Mouse (Mus musculus): ENCODE measurements at regions not wholly inside any gene's neighbourhood (a gene's known extent, or its start where the extent isn't known, plus 50 kb on each side); places are given as distances from the start of the nearest gene placed in this dataset.

GRCm38 (mm10) chrX:11729992-11730391 lies 402.4 kb downstream of the H2al1j start:
- TF ChIP-seq POLR2AphosphoS5 (IDR thresholded peaks at IDR 0.05; ENCODE audit: insufficient replicate concordance, low read depth, low read length) (no peak), GATA2 (IDR thresholded peaks at IDR 0.05; ENCODE audit: borderline replicate concordance, low read depth, low read length) (no peak), GATA1 (IDR thresholded peaks at IDR 0.05; ENCODE audit: borderline replicate concordance, low read length) (no peak), TAL1 (conservative IDR thresholded peaks at IDR 0.05; ENCODE audit: low read depth, low read length) (no peak), CTCF (IDR thresholded peaks at IDR 0.05; ENCODE audit: low read depth, low read length) (no peak)
- DNase-seq (ENCODE audit: low spot score), result no peak
- Histone ChIP-seq H3K36me3 (replicated peaks) (no peaks in the 10 kb centered on the region), H3K27me3 (ENCODE audit: insufficient read depth, low read length) (no peaks in the 10 kb centered on the region), H3K4me1 (ENCODE audit: insufficient read depth, low read depth, low read length) (no peaks in the 10 kb centered on the region), H3K9me3 (replicated peaks) (no peaks in the 10 kb centered on the region), H3K4me3 (ENCODE audit: low read depth, low read length) (no peak overlapping the region)
- ATAC-seq (ENCODE audit: extremely low read depth, insufficient number of reproducible peaks, low FRiP score, poor library complexity, severe bottlenecking), result no peak

GRCm38 (mm10) chrX:11732371-11732770 lies 404.7 kb downstream of the H2al1j start:
- no peak for DNase-seq (ENCODE audit: low spot score)
- no peaks in the 10 kb centered on the region for H3K4me1 ChIP-seq (ENCODE audit: insufficient read depth, low read depth, low read length)
- TF ChIP-seq GATA1 (IDR thresholded peaks at IDR 0.05; ENCODE audit: borderline replicate concordance, low read length), result no peak
- TF ChIP-seq POLR2AphosphoS5 (IDR thresholded peaks at IDR 0.05; ENCODE audit: insufficient replicate concordance, low read depth, low read length), result no peak
- TF ChIP-seq GATA2 (IDR thresholded peaks at IDR 0.05; ENCODE audit: borderline replicate concordance, low read depth, low read length), result no peak
- no peak for TF ChIP-seq CTCF (IDR thresholded peaks at IDR 0.05; ENCODE audit: low read depth, low read length)
- no peak for TF ChIP-seq TAL1 (conservative IDR thresholded peaks at IDR 0.05; ENCODE audit: low read depth, low read length)
- H3K36me3 ChIP-seq (replicated peaks), result no peaks in the 10 kb centered on the region
- H3K9me3 ChIP-seq (replicated peaks), result no peaks in the 10 kb centered on the region
- H3K27me3 ChIP-seq (ENCODE audit: insufficient read depth, low read length), result peaks cover under 1% of the 10 kb centered on the region; the same call in 1 of the 2 replicates
- no peak for ATAC-seq (ENCODE audit: extremely low read depth, insufficient number of reproducible peaks, low FRiP score, poor library complexity, severe bottlenecking)
- no peak overlapping the region for H3K4me3 ChIP-seq (ENCODE audit: low read depth, low read length)

- H3K9me3 ChIP-seq (replicated peaks), result no peaks in the 10 kb centered on the region
- peaks cover 9% of the 10 kb centered on the region for H3K27me3 ChIP-seq (ENCODE audit: insufficient read depth, low read length)
- ATAC-seq (ENCODE audit: extremely low read depth, insufficient number of reproducible peaks, low FRiP score, poor library complexity, severe bottlenecking) (no peak), DNase-seq (ENCODE audit: low spot score) (no peak)
- H3K4me3 ChIP-seq (ENCODE audit: low read depth, low read length), result no peak overlapping the region
- H3K4me1 ChIP-seq (ENCODE audit: insufficient read depth, low read depth, low read length), result no peaks in the 10 kb centered on the region
- H3K36me3 ChIP-seq (replicated peaks), result no peaks in the 10 kb centered on the region
- TF ChIP-seq GATA1 (IDR thresholded peaks at IDR 0.05; ENCODE audit: borderline replicate concordance, low read length), result no peak
- no peak for TF ChIP-seq TAL1 (conservative IDR thresholded peaks at IDR 0.05; ENCODE audit: low read depth, low read length)
- TF ChIP-seq GATA2 (IDR thresholded peaks at IDR 0.05; ENCODE audit: borderline replicate concordance, low read depth, low read length), result no peak
- TF ChIP-seq CTCF (IDR thresholded peaks at IDR 0.05; ENCODE audit: low read depth, low read length), result no peak
- no peak for TF ChIP-seq POLR2AphosphoS5 (IDR thresholded peaks at IDR 0.05; ENCODE audit: insufficient replicate concordance, low read depth, low read length)
Measured at GRCm38 (mm10) chrX:11734505-11735435, 407.1 kb downstream of the H2al1j start.

DNA sequence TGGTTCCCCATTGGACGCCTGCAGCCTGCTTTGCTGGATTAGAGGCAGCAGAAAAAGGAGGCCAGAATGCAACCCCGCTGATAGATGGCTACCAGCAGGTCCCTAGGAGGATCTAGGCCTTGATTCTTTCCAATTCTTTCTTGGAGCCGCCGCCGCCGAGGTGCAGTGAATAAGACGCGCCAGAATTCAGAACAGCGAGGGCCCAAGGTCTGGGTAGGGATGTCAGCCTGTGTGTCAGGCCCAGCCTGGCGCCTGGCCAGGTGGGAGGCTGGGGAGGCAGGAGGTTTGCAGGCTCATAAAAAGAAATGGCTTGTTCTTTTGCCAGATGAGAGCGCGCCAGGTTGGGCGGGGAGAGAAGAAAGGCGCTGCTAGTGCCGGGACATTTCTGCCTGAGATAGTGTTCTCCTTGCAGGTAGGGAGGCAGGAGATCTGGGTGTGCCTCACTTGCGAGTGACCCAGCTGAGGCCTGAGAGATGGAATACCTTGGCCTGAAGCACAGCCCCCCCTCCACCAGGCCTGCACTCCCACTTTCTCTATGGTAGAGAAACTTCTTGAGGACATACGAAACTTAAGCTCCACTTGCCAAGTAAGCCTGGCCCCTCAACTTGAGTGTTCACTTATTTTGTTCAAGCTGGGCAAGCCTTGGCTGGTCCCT lies 408.0 kb downstream of the H2al1j start:
- Histone ChIP-seq H3K4me3 (ENCODE audit: low read depth, low read length) (no peak overlapping the region), H3K9me3 (replicated peaks) (no peaks in the 10 kb centered on the region), H3K36me3 (replicated peaks) (no peaks in the 10 kb centered on the region), H3K27me3 (ENCODE audit: insufficient read depth, low read length) (peaks cover 9% of the 10 kb centered on the region), H3K4me1 (ENCODE audit: insufficient read depth, low read depth, low read length) (no peaks in the 10 kb centered on the region)
- DNase-seq (ENCODE audit: low spot score), result no peak
- ATAC-seq (ENCODE audit: extremely low read depth, insufficient number of reproducible peaks, low FRiP score, poor library complexity, severe bottlenecking), result no peak
- TF ChIP-seq POLR2AphosphoS5 (IDR thresholded peaks at IDR 0.05; ENCODE audit: insufficient replicate concordance, low read depth, low read length) (no peak), GATA2 (IDR thresholded peaks at IDR 0.05; ENCODE audit: borderline replicate concordance, low read depth, low read length) (no peak), GATA1 (IDR thresholded peaks at IDR 0.05; ENCODE audit: borderline replicate concordance, low read length) (no peak), TAL1 (conservative IDR thresholded peaks at IDR 0.05; ENCODE audit: low read depth, low read length) (no peak), CTCF (IDR thresholded peaks at IDR 0.05; ENCODE audit: low read depth, low read length) (no peak)

DNA sequence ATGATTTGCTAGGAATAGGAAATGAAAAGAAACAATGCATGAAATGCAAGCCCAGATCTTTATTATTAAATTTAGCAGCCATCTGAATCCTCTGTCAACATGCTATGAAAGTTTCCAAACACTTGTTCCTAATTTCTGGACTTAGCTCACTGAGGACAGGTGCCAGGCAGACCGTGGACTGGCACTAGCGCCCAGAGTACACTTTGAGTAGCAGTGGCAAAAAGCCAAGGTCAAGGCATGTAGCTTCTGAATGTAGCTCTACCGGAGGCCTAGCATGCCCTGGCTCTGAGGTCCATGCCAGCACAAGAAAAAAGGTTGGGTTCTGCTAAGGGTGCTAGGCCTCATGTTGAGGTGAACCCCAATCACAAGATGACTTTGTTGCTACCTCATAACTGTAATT lies 408.9 kb downstream of the H2al1j start:
- DNase-seq (ENCODE audit: low spot score), result no peak
- Histone ChIP-seq H3K27me3 (ENCODE audit: insufficient read depth, low read length) (peaks cover 9% of the 10 kb centered on the region), H3K36me3 (replicated peaks) (no peaks in the 10 kb centered on the region), H3K9me3 (replicated peaks) (no peaks in the 10 kb centered on the region), H3K4me3 (ENCODE audit: low read depth, low read length) (no peak overlapping the region), H3K4me1 (ENCODE audit: insufficient read depth, low read depth, low read length) (no peaks in the 10 kb centered on the region)
- TF ChIP-seq POLR2AphosphoS5 (IDR thresholded peaks at IDR 0.05; ENCODE audit: insufficient replicate concordance, low read depth, low read length) (no peak), CTCF (IDR thresholded peaks at IDR 0.05; ENCODE audit: low read depth, low read length) (no peak), GATA2 (IDR thresholded peaks at IDR 0.05; ENCODE audit: borderline replicate concordance, low read depth, low read length) (no peak), TAL1 (conservative IDR thresholded peaks at IDR 0.05; ENCODE audit: low read depth, low read length) (no peak), GATA1 (IDR thresholded peaks at IDR 0.05; ENCODE audit: borderline replicate concordance, low read length) (no peak)
- ATAC-seq (ENCODE audit: extremely low read depth, insufficient number of reproducible peaks, low FRiP score, poor library complexity, severe bottlenecking), result no peak

- Histone ChIP-seq H3K4me3 (ENCODE audit: low read depth, low read length) (no peak overlapping the region), H3K4me1 (ENCODE audit: insufficient read depth, low read depth, low read length) (no peaks in the 10 kb centered on the region), H3K9me3 (replicated peaks) (no peaks in the 10 kb centered on the region), H3K36me3 (replicated peaks) (no peaks in the 10 kb centered on the region), H3K27me3 (ENCODE audit: insufficient read depth, low read length) (peaks cover 9% of the 10 kb centered on the region)
- ATAC-seq (ENCODE audit: extremely low read depth, insufficient number of reproducible peaks, low FRiP score, poor library complexity, severe bottlenecking), result no peak
- DNase-seq (ENCODE audit: low spot score), result no peak
- TF ChIP-seq CTCF (IDR thresholded peaks at IDR 0.05; ENCODE audit: low read depth, low read length), result no peak
- TF ChIP-seq GATA1 (IDR thresholded peaks at IDR 0.05; ENCODE audit: borderline replicate concordance, low read length), result no peak
- no peak for TF ChIP-seq TAL1 (conservative IDR thresholded peaks at IDR 0.05; ENCODE audit: low read depth, low read length)
- TF ChIP-seq GATA2 (IDR thresholded peaks at IDR 0.05; ENCODE audit: borderline replicate concordance, low read depth, low read length), result no peak
- no peak for TF ChIP-seq POLR2AphosphoS5 (IDR thresholded peaks at IDR 0.05; ENCODE audit: insufficient replicate concordance, low read depth, low read length)
Measured at GRCm38 (mm10) chrX:11739565-11739964, 411.9 kb downstream of the H2al1j start.

Measured in G1E (cell line).